Mouse (Mus musculus) limb, embryonic 15.5 days (tissue): Measurements from ENCODE around the gene Tbc1d22b. TPM values are rescaled to one million over a fixed set of nuclear protein-coding genes. Genes with fewer than 3 reads are reported as not detected.

Experiments
- ATAC-seq: fragments of 200-750 bp; cut with Nextera tagmentation; 2 replicates; pipeline ENCODE4 v1.8.0; 2017; ENCODE audit warnings: low read depth, moderate TSS enrichment; ENCODE audit not compliant: insufficient number of reproducible peaks, low FRiP score, low TSS enrichment
- H3K27ac ChIP-seq: fragments of 300-500 bp; sonication (generic); 2 replicates; pipeline ENCODE4 v1.5.1; 2015; ENCODE audit warnings: moderate library complexity, mild to moderate bottlenecking, inconsistent platforms
- H3K27me3 ChIP-seq: fragments of 300-500 bp; sonication (generic); 2 replicates; pipeline ENCODE4 v1.6.1; 2015; ENCODE audit warnings: inconsistent platforms
- H3K36me3 ChIP-seq: fragments of 300-500 bp; sonication (generic); 2 replicates; pipeline ENCODE4 v1.6.1; 2015; ENCODE audit warnings: inconsistent platforms
- H3K4me1 ChIP-seq: fragments of 300-500 bp; sonication (generic); 2 replicates; pipeline ENCODE4 v1.6.1; 2015; ENCODE audit warnings: inconsistent platforms
- H3K4me2 ChIP-seq: fragments of 300-500 bp; sonication (generic); 2 replicates; pipeline ENCODE4 v1.6.1; 2015; ENCODE audit warnings: mild to moderate bottlenecking, inconsistent platforms
- H3K4me3 ChIP-seq: fragments of 300-500 bp; sonication (generic); 2 replicates; pipeline ENCODE4 v1.5.1; 2015; ENCODE audit warnings: mild to moderate bottlenecking, inconsistent platforms
- H3K9ac ChIP-seq: fragments of 300-500 bp; sonication (generic); 2 replicates; pipeline ENCODE4 v1.6.1; 2015; ENCODE audit warnings: inconsistent platforms
- H3K9me3 ChIP-seq: fragments of 300-500 bp; sonication (generic); 2 replicates; pipeline ENCODE4 v1.6.1; 2016; ENCODE audit warnings: inconsistent platforms
- WGBS: fragments of 180-500 bp; shearing (Covaris S2); methylation state at CpG from one replicate; pipeline ENCODE4 v1.1.7; 2015; 5-methylcytosine and 5-hydroxymethylcytosine counted together
- microRNA-seq: library from miRNA; unstranded; fragments of <30 nt; microRNA quantifications from one replicate; pipeline ENCODE4, GENCODE M21; 2016
- polyA plus RNA-seq: library from polyadenylated mRNA; unstranded; fragments of >200 nt; fragmentation: Nextera tagmentation; extraction: Ambion mirVana; gene quantifications from 2 replicates; pipeline ENCODE4 v1.2.1, GENCODE M21; 2015

Gene Tbc1d22b
- polyA plus RNA-seq, 1 experiment from 2014 or later = 14.7 TPM

DNA sequence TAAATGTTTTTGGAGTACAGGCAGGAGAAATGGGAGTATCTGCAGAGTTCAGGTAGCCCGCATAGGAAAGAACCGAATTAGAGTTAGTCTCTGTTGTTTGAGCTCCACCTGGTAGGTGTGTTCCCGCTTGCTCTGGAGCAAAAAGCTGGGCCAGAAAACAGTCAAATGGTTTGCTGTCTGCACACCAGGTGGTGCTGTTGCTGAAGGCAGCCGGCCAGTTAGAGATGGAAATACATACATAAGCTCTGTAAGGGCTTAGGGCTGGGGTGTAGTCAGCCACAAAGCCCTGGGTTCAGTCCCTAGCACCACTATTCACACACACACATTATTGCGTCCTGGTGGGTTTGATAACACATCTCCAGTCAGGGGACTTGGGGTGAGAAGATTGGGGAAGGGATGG lies 86.5 kb downstream of the Tbc1d22b start:
- ATAC-seq = no peak
- no peak overlapping the region for H3K9ac ChIP-seq
- 65% methylated on average over 5 of the region's 5 CpGs for WGBS

DNA sequence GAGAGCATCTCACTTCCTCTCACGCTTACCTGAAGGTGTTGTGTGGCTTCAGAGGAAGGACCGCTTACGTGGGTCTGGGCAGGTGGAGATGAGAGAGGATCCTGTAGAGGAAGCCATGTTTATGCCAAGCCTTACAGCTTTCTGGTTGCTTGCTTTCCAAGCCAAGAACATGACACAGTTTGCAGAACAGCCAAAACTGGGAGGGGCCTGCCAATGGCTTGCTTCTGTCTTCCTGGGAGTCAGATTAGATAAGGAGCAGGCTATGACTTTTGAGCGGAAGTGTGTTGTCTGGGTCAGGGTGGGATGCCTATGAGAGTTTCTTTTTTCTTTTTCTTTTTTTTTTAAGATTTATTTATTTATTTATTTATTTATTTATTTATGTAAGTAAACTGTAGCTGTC lies 87.8 kb downstream of the Tbc1d22b start:
- no peaks in the 10 kb centered on the region for H3K27me3 ChIP-seq
- H3K4me2 ChIP-seq = no peak overlapping the region
- no peaks in the 10 kb centered on the region for H3K9me3 ChIP-seq
- no peak overlapping the region for H3K27ac ChIP-seq
- no peak for ATAC-seq
- peaks cover 92% of the 10 kb centered on the region for H3K36me3 ChIP-seq
- H3K4me1 ChIP-seq = no peaks in the 10 kb centered on the region
- no peak overlapping the region for H3K4me3 ChIP-seq
- 97% methylated on average over 4 of the region's 4 CpGs for WGBS
- H3K9ac ChIP-seq = no peak overlapping the region

More for the DNA sequence above, 86.5 kb downstream of the Tbc1d22b start:
- no peaks in the 10 kb centered on the region for H3K4me1 ChIP-seq
- H3K9me3 ChIP-seq = no peaks in the 10 kb centered on the region
- peaks cover 90% of the 10 kb centered on the region for H3K36me3 ChIP-seq
- no peaks in the 10 kb centered on the region for H3K27me3 ChIP-seq
- H3K4me2 ChIP-seq = no peak overlapping the region
- H3K27ac ChIP-seq = no peak overlapping the region
- H3K4me3 ChIP-seq = no peak overlapping the region

DNA sequence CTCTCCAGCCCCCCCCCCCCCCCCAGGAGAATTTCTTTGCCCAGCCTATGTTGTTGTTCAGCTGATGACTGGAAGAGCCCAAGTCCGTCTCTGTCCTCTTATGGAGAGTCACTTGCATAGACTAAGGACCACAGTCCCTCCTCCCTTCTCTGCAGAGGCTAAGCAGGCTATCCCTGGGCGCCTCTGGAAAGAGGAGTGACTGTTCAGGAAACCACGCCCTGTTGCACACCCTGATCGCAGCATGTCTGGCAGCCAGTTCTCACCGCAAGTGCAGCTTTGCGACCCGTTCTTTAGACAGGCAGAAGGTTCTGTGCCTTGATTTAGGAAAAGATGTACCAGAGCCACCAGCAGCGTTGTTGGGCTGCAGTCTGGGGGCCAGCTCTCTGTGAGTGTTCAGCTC lies 88.3 kb downstream of the Tbc1d22b start:
- WGBS = 73% methylated on average over 8 of the region's 8 CpGs
- Histone ChIP-seq H3K27me3 (no peaks in the 10 kb centered on the region), H3K36me3 (peaks cover 89% of the 10 kb centered on the region), H3K9ac (no peak overlapping the region), H3K4me3 (no peak overlapping the region), H3K4me2 (no peak overlapping the region), H3K4me1 (no peaks in the 10 kb centered on the region), H3K27ac (no peak overlapping the region), H3K9me3 (no peaks in the 10 kb centered on the region)
- no peak for ATAC-seq

- Histone ChIP-seq H3K4me1 (no peaks in the 10 kb centered on the region), H3K27ac (no peak overlapping the region), H3K9ac (no peak overlapping the region), H3K4me3 (no peak overlapping the region), H3K4me2 (no peak overlapping the region), H3K9me3 (no peaks in the 10 kb centered on the region), H3K36me3 (peaks cover 59% of the 10 kb centered on the region), H3K27me3 (no peaks in the 10 kb centered on the region)
- ATAC-seq = no peak
- WGBS = 94% methylated on average over 11 of the region's 11 CpGs
Observed at GRCm38 (mm10) chr17:29640971-29641370, 91.4 kb downstream of the Tbc1d22b start.

DNA sequence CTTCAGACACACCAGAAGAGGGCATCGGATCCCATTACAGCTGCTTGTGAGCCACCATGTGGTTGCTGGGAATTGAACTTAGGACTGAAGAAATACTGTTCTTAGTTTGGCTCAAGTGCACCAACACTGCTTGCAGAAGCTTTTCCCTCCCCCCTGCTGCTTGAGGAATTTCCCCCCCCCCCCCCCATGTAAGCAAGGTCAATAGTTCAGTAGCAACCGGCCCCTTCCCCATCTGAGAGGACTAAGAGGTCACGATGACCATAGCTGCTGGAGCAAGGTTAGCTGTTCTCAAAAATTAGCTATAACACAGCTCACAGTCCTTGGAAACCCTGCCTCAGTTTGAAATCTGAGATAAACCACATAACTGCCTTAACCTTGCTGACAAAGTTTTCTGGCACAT lies 92.6 kb downstream of the Tbc1d22b start:
- ATAC-seq = no peak
- Histone ChIP-seq H3K4me2 (no peak overlapping the region), H3K36me3 (peaks cover 52% of the 10 kb centered on the region), H3K4me3 (no peak overlapping the region), H3K9ac (no peak overlapping the region), H3K27ac (no peak overlapping the region), H3K4me1 (no peaks in the 10 kb centered on the region), H3K9me3 (no peaks in the 10 kb centered on the region), H3K27me3 (no peaks in the 10 kb centered on the region)
- WGBS = 62% methylated on average over 3 of the region's 3 CpGs

Small RNA genes within 50 kb of the gene (microRNA-seq; reads per million reads assigned to microRNA genes)
- not detected for gene Mir7667

Other genes with a start within 250 kb of the Tbc1d22b start
- 6.5 and 8.0 TPM in 2 replicates for gene Pi16, start 232.1 kb upstream of the Tbc1d22b start, polyA plus RNA-seq
- 267 and 334 TPM in 2 replicates for gene Mtch1, start 201.9 kb upstream of the Tbc1d22b start, polyA plus RNA-seq
- gene Fgd2, start 188.9 kb upstream of the Tbc1d22b start, polyA plus RNA-seq = 8.5 and 9.7 TPM in 2 replicates
- gene Pim1, start 59.0 kb upstream of the Tbc1d22b start, polyA plus RNA-seq = 20.0 and 21.6 TPM in 2 replicates
- gene Gm17657, start 147 bp upstream of the Tbc1d22b start, polyA plus RNA-seq = not detected in 2 replicates
- 0.73 and 1.1 TPM in 2 replicates for gene Tmem217, start 2.6 kb downstream of the Tbc1d22b start, polyA plus RNA-seq
- 67.3 and 68.8 TPM in 2 replicates for gene Rnf8, start 65.0 kb downstream of the Tbc1d22b start, polyA plus RNA-seq
- 2.5 and 2.8 TPM in 2 replicates for gene Gm28043, start 65.1 kb downstream of the Tbc1d22b start, polyA plus RNA-seq
- gene Cmtr1, start 110.8 kb downstream of the Tbc1d22b start, polyA plus RNA-seq = 100 and 110 TPM in 2 replicates
- gene Ccdc167, start 167.3 kb downstream of the Tbc1d22b start, polyA plus RNA-seq = 10.0 and 10.7 TPM in 2 replicates